Mouse (Mus musculus): ENCODE data around the gene Hc.

DNA sequence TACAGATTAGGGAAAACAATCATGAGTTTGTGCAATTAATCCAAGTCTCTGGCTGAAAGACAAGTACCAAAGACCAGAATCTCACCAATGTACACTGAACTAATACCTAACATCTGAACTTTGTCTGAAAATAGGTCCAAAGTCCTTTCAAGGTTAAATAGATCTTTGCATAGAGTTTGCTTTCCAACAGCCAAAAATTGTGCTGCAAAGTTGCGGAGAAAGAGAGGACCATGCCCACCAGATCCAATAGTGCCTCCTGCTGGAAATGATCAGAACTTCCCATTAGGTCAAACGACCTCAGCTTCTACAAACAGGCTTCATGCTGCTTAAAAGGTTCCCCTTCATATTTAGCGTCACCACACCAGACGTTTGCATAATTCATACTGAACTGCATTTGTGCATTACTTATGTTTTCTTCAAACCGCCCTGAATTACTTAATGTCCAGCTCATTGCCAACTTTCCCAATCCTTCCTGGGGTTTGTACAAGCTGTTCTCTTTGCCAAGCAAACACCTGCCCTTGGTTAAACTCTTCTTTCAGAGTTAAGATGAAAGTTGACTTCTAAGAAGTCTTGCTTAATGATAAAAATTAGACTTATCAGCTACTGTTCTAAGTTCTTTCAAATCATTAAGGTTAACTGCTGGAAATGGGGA, 46.9 kb upstream of the Hc start:
- TF ChIP-seq CTCF (IDR thresholded peaks at IDR 0.05) (peak; percentile 61), POLR2A (IDR thresholded peaks at IDR 0.05; ENCODE audit: insufficient read depth, low read depth, low read length) (no peak)
